Mouse (Mus musculus) CD4-positive, CD25-positive, alpha-beta regulatory T cell, adult 4 months (primary cell): Measurements from ENCODE around the gene Rprd2. TPM values are rescaled to one million over a fixed set of nuclear protein-coding genes. Genes with fewer than 3 reads are reported as not detected.
"Not testable (repeated sequence)": the region's sequence is repeated elsewhere in the genome, so short reads cannot be mapped to it uniquely, and the experiment has no call there.

Source experiments
- ATAC-seq: one replicate; pipeline ENCODE4 v1.8.0; 2017
- polyA plus RNA-seq, 2 experiments: library from polyadenylated mRNA; unstranded; fragments of 100-300 nt; shearing (Covaris generic); gene quantifications; one replicate each; pipeline ENCODE4 v1.2.1; 2017

The Rprd2 gene
- polyA plus RNA-seq = 10 to 100 TPM; 26.8 to 29.4 TPM

- ATAC-seq = peak; percentile 22
Observed at GRCm38 (mm10) chr3:95818571-95819288, at the start of gene Rprd2. Rprd2 (minus strand) TSS chr3:95818863.

- no peak for ATAC-seq
Observed at GRCm38 (mm10) chr3:95867408-95867807, 48.7 kb upstream of the Rprd2 start.

- ATAC-seq = no peak
Observed at GRCm38 (mm10) chr3:95866071-95866470, 47.4 kb upstream of the Rprd2 start.

- ATAC-seq = no peak
Observed at GRCm38 (mm10) chr3:95865571-95865970, 46.9 kb upstream of the Rprd2 start.

- no peak for ATAC-seq
Observed at GRCm38 (mm10) chr3:95865050-95865449, 46.4 kb upstream of the Rprd2 start.

- no peak for ATAC-seq
Observed at GRCm38 (mm10) chr3:95863578-95863977, 44.9 kb upstream of the Rprd2 start.

GRCm38 (mm10) chr3:95861796-95862195 lies 43.1 kb upstream of the Rprd2 start:
- ATAC-seq = peak; percentile 92

- peak; percentile 25 for ATAC-seq
Observed at GRCm38 (mm10) chr3:95861216-95861615, 42.6 kb upstream of the Rprd2 start.

- no peak for ATAC-seq
Observed at GRCm38 (mm10) chr3:95860323-95860722, 41.7 kb upstream of the Rprd2 start.

GRCm38 (mm10) chr3:95858278-95858677 lies 39.6 kb upstream of the Rprd2 start:
- not testable (repeated sequence) for ATAC-seq

- not testable (repeated sequence) for ATAC-seq
Observed at GRCm38 (mm10) chr3:95857050-95857449, 38.4 kb upstream of the Rprd2 start.

GRCm38 (mm10) chr3:95856115-95856514 lies 37.5 kb upstream of the Rprd2 start:
- peak; percentile 40 for ATAC-seq

- peak; percentile 97 for ATAC-seq
Observed at GRCm38 (mm10) chr3:95855502-95856089, 36.9 kb upstream of the Rprd2 start, which contains the start of gene Prpf3. Prpf3 (minus strand) TSS chr3:95855885.

- no peak for ATAC-seq
Observed at GRCm38 (mm10) chr3:95851317-95851716, 32.7 kb upstream of the Rprd2 start.

GRCm38 (mm10) chr3:95850611-95851010 lies 31.9 kb upstream of the Rprd2 start:
- no peak for ATAC-seq

GRCm38 (mm10) chr3:95842503-95843214 lies 24.0 kb upstream of the Rprd2 start:
- ATAC-seq = no peak

GRCm38 (mm10) chr3:95839250-95839649 lies 20.6 kb upstream of the Rprd2 start:
- ATAC-seq = no peak

- no peak for ATAC-seq
Observed at GRCm38 (mm10) chr3:95829053-95829452, 10.4 kb upstream of the Rprd2 start.

- ATAC-seq = no peak
Observed at GRCm38 (mm10) chr3:95826275-95826674, 7.6 kb upstream of the Rprd2 start.

- peak; percentile 3 for ATAC-seq
Observed at GRCm38 (mm10) chr3:95820046-95821010, 1.7 kb upstream of the Rprd2 start.

- ATAC-seq = peak; percentile 85
Observed at GRCm38 (mm10) chr3:95819351-95819985, 805 bp upstream of the Rprd2 start.

- no peak for ATAC-seq
Observed at GRCm38 (mm10) chr3:95818026-95818511, 594 bp downstream of the Rprd2 start.
